Mouse (Mus musculus): ENCODE measurements at regions not wholly inside any gene's neighbourhood (a gene's known extent, or its start where the extent isn't known, plus 50 kb on each side); places are given as distances from the start of the nearest gene placed in this dataset.
"Not testable (repeated sequence)": the region's sequence is repeated elsewhere in the genome, so short reads cannot be mapped to it uniquely, and the experiment has no call there.

GRCm38 (mm10) chr13:6855199-6856148 is 206.9 kb upstream of the Pfkp start:
- peak; percentile 45 for DNase-seq (ENCODE audit: low spot score)

- DNase-seq (ENCODE audit: low spot score), result no peak
Observed at GRCm38 (mm10) chr13:6837446-6837845, 188.9 kb upstream of the Pfkp start.

- no peak for DNase-seq (ENCODE audit: low spot score)
Observed at GRCm38 (mm10) chr13:6837075-6837422, 188.5 kb upstream of the Pfkp start.

- DNase-seq (ENCODE audit: low spot score), result peak; percentile 83
Observed at GRCm38 (mm10) chr13:6836351-6837074, 187.9 kb upstream of the Pfkp start.

GRCm38 (mm10) chr13:6829882-6830281 is 181.3 kb upstream of the Pfkp start:
- DNase-seq (ENCODE audit: low spot score), result no peak

GRCm38 (mm10) chr13:6829346-6829745 is 180.8 kb upstream of the Pfkp start:
- no peak for DNase-seq (ENCODE audit: low spot score)

GRCm38 (mm10) chr13:6828601-6829330 is 180.2 kb upstream of the Pfkp start:
- DNase-seq (ENCODE audit: low spot score), result not testable (repeated sequence)

GRCm38 (mm10) chr13:6802243-6803157 is 153.9 kb upstream of the Pfkp start:
- DNase-seq (ENCODE audit: low spot score), result no peak

- DNase-seq (ENCODE audit: low spot score), result no peak
Observed at GRCm38 (mm10) chr13:6767936-6768588, 119.5 kb upstream of the Pfkp start.

GRCm38 (mm10) chr13:6757151-6757550 is 108.6 kb upstream of the Pfkp start:
- DNase-seq (ENCODE audit: low spot score), result peak; percentile 61

- DNase-seq (ENCODE audit: low spot score), result no peak
Observed at GRCm38 (mm10) chr13:6751599-6751998, 103.0 kb upstream of the Pfkp start.

GRCm38 (mm10) chr13:6751149-6751548 is 102.6 kb upstream of the Pfkp start:
- no peak for DNase-seq (ENCODE audit: low spot score)

GRCm38 (mm10) chr13:6741916-6742315 is 93.3 kb upstream of the Pfkp start:
- DNase-seq (ENCODE audit: low spot score), result no peak

- peak; percentile 50 for DNase-seq (ENCODE audit: low spot score)
Observed at GRCm38 (mm10) chr13:6736984-6737566, 88.5 kb upstream of the Pfkp start.
